Mouse (Mus musculus) gonadal fat pad, adult 2 months (tissue): ENCODE data around the gene Zkscan2. TPM values are rescaled to one million over a fixed set of nuclear protein-coding genes. Genes with fewer than 3 reads are reported as not detected.

Experiments used
- DNase-seq: peaks from one replicate; pipeline ENCODE4 v3.0.0-alpha.2; 2012; ENCODE audit warnings: low read depth
- polyA plus RNA-seq: library from polyadenylated mRNA; depleted of rRNA; stranded (reverse); fragments of >200 nt; gene quantifications from 2 replicates; pipeline ENCODE4 v1.2.3, GENCODE M21; 2012; rRNA removed

The Zkscan2 gene
- polyA plus RNA-seq: 0.24 and 0.34 TPM in 2 replicates

DNA sequence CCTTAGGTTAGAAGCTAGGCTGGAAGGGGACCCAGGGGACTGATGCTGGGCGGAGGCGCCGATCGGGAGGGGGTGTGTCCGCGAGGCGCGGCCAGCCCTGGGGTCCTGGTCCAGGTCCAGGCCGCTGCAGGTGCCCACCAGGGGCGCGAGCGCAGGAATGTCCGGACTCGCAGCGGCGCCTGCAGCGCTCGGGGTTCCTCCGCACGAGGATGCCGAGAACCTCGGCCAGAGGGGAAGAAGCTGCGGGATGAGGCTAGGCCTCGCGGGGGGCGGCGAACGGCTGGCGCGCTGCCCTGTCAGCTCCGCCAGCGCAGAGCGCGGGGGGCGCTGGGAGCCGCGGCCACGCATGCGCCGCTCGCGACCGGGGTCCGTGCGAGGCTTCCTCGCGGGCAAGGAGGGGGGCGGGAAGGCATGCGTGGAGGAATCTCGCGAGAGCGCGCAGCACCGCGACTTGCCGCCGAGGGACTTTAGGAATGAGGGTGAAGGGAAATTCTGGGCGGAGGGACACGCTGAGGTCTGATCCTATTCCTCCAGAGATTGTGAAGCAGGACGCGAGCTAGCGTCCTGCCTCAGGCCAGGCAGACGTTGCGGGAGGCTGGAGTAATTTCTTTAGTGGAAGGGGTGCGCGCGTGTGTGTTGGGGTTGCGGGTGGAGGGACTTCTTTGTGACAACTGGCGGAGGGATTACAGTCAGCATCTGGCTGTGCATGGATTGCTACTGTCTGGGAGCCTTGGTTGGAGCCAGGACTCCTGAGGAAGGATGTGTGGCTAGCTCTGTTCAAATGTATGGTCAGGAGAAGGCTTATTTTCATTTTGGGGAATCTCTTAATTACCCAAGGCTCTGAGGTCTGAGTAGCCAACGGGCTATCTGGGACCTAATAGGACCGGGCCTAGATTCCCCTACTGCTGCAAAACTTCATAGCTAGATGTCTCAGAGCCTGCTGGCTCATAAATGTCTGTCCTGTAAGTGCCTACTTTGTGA, at the start of gene Zkscan2:
Zkscan2 (minus strand) TSS at position 211 of the 981 bp plus-strand sequence.
- DNase-seq: no peak

DNA sequence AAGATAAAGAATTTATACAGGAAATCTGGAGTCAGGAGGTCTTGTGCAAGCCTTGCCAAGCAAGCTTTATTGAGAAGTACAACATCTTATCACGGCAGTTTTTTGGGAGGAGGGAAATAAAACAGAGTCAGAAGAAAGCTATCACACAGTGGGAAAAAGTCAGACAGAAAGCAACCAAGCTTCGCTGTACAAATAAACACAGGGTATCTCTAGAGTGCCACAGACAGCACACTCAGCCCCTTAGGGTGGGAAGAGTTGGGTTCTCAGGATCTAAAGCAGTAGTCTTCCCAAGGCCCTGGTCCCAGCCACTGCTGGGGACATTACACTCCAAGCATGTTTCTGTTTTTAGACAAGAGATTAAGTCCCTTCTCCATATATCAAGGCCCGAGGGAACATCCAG, 28.9 kb upstream of the Zkscan2 start:
- DNase-seq: no peak

DNA sequence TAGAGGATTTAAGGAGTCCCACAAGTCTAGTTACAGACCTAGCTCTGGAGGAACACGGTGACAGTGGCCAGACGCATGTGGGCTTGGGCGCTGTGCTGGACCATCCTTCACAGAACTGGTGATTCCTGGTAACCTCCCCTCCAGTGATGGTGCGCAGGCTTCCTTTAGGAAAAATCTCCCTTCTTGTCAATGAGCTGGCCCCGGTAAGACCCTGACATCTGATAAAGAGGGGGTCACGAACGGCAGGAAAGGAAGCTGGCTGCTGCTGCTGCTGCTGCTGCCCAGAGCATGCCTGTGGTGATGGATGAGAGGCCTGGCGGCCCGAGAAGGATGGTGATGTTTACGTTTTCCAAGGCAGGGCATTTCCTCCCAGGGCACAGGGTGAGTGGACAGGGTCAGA, 25.5 kb upstream of the Zkscan2 start:
- no peak for DNase-seq

DNA sequence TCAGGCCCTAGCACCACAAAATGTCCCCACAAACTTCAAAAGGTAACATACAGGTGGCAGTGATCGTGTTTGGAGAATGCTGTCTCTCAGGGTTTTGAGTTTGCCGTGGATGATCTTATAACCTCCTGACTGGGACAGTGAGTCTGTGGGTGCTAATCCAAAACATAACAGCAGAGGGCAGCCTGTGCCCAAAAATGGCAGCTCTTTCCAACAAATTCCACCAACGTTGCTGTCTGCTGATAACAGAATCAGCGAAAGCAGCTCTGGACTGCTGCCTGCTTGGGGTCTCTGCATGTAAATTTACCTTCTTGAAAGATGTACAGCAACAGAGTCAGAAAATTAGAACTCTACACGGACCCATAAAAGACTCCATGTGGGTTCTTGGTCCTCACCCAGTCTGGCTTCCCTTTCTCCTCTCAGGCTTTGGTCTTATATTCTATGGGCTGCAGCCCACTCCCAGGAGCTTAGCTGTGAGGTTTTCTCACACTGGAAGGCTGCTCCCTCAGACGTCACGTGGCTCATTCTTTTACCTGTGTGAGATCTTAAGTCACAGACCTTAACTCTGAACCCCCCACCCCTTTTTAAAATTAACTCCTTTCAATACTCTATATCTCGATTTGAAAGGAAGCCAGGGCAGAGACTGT, 24.1 kb upstream of the Zkscan2 start:
- no peak for DNase-seq

DNA sequence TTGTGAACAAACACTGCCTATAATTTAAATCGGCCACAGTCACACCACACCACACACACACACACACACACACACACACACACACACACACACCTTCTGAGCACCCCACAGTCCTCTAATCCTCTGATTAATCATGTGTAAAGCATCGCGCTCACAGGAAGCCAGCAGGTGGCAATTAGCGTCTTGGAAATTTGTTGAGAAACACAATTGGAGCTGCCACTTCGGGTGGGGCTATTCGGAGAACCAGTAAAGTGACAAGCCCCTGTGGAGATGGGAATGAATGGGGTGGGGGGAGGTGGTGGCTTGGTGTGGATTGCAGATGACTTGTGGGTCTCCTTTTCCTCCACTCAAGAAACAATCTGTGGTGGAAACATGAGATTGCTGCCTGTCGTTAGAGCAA, 7.7 kb upstream of the Zkscan2 start:
- no peak for DNase-seq

- DNase-seq: no peak
Observed at GRCm38 (mm10) chr7:123503358-123503757, 3.1 kb upstream of the Zkscan2 start.

DNA sequence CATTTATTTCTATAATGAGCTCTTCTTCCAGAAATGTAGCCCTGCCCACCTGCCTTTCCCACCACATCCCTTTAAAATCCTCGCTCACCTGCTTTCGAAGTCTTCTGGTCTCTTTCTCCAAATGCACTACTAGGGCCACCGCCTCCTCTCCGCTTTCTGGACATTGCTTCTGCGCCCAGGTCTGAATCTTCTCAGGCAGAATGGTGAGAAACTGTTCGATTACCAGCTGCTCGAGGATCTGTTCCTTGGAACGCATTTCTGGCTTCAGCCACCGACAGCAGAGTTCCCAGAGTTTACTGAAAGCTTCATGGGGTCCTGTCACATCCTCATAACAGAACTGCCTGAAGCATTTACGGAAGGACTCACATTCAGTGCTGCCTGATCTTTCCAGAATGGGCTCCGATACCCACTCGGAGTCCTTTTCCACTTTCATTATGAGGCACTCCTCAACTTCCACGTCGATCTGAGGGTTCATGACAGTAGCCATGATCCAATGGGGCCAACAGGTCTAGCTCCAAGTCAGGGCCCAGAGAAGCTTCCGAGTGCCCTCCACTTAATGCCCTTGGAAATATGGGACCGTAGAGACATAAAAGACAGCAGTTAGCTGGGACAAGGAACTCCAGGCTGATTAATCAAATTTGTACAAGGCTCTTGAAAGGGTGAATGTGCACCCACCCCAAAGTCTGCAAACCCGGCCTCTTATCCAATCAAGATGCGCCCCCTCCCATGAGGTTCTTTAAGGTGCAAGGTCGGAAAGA, 589 bp downstream of the Zkscan2 start:
- no peak for DNase-seq

DNA sequence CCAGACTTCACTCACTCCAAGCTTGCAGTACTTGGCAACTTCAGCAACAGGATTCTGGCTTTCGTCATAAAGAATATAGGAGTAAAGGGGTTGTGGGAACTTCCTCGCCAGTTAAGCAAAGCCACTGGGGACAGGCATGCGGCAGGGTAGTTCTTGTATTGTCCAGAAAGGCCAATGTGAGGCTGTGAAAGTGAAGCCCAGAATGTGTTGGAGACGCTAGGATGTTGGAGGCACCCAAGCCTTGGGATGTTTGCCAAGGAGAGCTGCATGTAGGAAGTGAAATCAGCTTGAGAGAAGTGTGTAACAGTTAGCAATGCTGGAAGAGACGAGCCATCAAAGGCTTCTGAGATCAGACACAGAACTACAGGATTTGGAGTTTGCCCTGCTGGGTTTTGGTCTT, 12.5 kb downstream of the Zkscan2 start:
- no peak for DNase-seq

- no peak for DNase-seq
Observed at GRCm38 (mm10) chr7:123467961-123468360, 32.3 kb downstream of the Zkscan2 start.

- DNase-seq: peak; percentile 4
Observed at GRCm38 (mm10) chr7:123465692-123466387, 34.4 kb downstream of the Zkscan2 start.

DNA sequence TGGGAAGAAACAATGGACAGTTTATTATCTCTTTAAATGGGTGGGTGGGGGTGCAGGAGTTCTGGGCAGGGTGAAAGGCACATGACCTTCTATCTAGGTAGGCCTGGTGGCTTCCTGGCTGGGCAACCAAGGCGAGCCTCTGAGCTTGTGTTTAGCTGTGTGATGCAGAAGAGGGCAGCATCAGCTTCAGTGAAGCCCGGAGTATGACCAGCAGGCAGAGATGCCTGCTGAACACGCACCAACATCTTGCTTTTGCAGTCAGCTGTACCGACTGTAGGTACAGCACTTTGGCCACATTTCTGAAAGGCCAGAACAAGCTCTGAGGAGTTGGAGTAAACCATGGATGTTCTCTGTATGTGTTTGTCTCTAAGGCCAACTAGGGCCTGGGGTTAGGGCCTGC, 36.7 kb downstream of the Zkscan2 start:
- no peak for DNase-seq

GRCm38 (mm10) chr7:123462070-123462501, 38.2 kb downstream of the Zkscan2 start, which contains the start of gene Aqp8:
Gene Aqp8, plus strand, starts transcription at chr7:123462291.
- no peak for DNase-seq

DNA sequence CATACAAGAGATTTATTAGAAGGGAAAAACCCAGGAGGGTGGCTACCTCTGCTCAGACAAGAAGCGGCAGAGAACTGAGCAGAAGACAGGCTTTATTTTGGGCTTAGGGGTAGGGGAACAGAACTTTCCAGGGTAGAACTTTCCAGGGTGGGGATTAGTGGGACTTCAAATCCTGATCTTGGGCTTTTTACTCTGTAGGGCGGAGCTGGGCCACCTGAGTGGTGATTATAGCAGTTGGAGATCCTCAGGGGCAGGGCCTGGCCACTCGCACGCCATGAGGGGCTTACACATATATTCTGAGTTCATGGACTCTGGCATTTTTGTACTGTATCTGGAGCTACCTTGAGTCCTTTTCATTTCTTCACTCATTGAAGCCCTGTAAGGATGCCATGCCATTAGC, 38.9 kb downstream of the Zkscan2 start:
- DNase-seq: no peak

DNA sequence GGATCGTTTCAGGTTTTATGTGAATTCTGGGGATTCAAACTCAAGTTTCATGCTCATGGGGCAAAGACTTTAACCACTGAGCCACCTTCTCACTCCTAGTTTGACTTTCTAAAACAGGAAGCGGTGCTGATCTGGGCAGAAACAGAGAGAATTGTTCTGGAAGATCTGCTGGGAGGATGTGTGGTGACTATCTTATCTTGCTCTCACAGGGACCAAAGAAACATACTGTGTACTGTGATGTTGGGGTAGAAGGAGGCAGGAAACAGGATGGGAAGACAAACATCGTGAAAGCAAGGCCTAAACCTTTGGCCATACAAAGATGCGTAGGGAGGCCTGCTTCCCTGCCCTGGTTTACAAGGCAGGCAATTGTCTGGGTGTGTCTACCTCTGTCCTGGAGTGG, 41.0 kb downstream of the Zkscan2 start:
- DNase-seq: no peak

GRCm38 (mm10) chr7:123458309-123458708, 41.9 kb downstream of the Zkscan2 start:
- no peak for DNase-seq

DNA sequence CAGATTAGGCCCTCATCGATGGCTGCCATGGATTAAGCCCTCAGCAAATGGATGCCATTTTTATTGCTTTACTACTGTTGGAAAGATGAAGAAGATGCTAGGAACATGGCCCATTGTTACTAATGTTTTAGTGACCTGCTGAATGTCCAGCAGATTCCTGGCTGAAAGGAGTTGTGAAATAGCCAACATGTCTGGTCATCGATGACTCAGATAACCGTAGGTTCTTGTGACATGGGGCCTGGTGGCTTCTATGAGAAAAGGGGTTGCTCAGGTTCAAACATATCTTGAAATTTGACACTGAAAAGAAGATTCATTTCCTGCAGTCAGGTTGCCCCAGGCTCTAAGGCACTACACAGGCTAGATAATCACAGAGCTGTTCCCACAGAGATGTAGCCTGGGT, 45.2 kb downstream of the Zkscan2 start:
- no peak for DNase-seq

DNA sequence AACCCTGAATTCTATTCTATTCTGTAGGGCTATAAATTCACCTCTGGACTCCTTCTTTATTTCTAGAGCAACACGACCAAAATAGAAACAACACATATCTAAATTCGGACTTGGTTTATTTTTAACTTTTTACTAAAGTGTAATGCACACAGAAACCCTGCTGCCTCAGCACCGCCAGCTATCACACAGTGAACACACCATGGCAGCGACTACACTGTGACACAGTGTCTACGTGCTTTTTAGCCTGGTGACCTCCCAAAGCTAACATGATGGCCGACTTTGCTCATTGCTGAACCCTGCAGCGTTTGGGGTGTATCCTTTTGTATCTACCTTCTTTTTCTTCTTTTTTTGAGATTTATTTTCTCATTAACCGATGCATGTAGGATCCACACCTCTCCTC, 47.2 kb downstream of the Zkscan2 start:
- DNase-seq: no peak

GRCm38 (mm10) chr7:123452551-123452950, 47.7 kb downstream of the Zkscan2 start:
- no peak for DNase-seq

GRCm38 (mm10) chr7:123450515-123450914, 49.7 kb downstream of the Zkscan2 start:
- no peak for DNase-seq

- DNase-seq: no peak
Observed at GRCm38 (mm10) chr7:123449676-123450075, 50.6 kb downstream of the Zkscan2 start.

DNA sequence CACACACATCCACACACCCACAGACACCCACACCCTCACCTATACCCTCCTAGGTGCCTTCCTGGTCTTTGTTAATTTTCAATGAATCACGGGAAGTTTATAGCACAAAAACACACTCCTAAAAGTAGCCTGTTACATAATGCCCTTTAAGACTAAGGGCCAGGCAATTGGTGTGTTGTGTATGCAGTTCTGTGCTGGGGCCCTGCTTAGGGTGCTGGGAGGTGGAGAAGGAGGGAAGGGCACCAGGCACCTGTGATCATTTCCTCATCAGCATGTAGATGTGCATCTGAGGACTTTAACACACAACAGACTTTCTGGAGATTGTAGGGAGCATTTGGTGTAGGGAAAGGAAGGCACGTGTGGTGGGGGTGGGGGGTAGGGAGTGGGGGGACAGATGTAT, 51.5 kb downstream of the Zkscan2 start:
- no peak for DNase-seq

DNA sequence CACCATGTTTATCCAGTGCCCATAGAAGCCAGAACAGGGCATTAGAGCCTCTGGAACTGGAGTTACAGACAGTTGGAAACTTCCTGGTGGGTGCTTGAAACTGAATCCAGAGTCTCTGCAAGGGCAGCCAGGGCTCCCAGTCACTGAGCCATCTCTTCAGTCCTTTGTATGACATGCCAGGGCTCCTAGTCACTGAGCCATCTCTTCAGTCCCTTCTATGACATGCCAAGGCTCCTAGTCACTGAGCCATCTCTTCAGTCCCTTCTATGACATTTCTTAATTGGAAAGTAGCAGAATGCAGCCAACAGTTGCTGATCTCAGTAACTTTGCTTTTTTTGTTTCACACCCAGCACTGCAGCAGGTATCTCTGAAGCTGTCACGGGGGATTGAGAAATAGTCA, 58.2 kb downstream of the Zkscan2 start:
- DNase-seq: no peak
